Mouse (Mus musculus) adrenal gland, postnatal 36 days (tissue): ENCODE measurements around the gene Gc. TPM values are rescaled to one million over a fixed set of nuclear protein-coding genes. Genes with fewer than 3 reads are reported as not detected.

ENCODE experiments used
- DNase-seq, 2 experiments: peaks; one replicate each; pipeline ENCODE4 v3.0.0; 2021; ENCODE audit warnings: mixed read lengths in 1 of 2
- long read RNA-seq, 2 experiments: library from polyadenylated mRNA; stranded (forward); transcript quantifications; one replicate each; pipeline ENCODE4 v2.0.0; 2021; ENCODE audit warnings: borderline sequencing depth in 2 of 2
- total RNA-seq, 2 experiments: library from RNA; stranded (reverse); gene quantifications; 2 replicates each; pipeline ENCODE4 v1.2.3; 2021

Gene Gc
- 1 to 10 TPM in 1 of 2 experiments, not detected in 1; 2.2 TPM for total RNA-seq
- long read RNA-seq, experiment 1, partial matches to known transcripts, result 0 of 1 reads
- long read RNA-seq, experiment 1, other reads (novel, unspliced or antisense), result 0 of 1 reads
- long read RNA-seq, experiment 2, transcript Gc-201 (13 exons, 1,801 nt), result major isoform, 15 of 18 reads
- long read RNA-seq, experiment 2, partial matches to known transcripts, result 1 of 18 reads
- long read RNA-seq, experiment 2, other reads (novel, unspliced or antisense), result 2 of 18 reads

DNA sequence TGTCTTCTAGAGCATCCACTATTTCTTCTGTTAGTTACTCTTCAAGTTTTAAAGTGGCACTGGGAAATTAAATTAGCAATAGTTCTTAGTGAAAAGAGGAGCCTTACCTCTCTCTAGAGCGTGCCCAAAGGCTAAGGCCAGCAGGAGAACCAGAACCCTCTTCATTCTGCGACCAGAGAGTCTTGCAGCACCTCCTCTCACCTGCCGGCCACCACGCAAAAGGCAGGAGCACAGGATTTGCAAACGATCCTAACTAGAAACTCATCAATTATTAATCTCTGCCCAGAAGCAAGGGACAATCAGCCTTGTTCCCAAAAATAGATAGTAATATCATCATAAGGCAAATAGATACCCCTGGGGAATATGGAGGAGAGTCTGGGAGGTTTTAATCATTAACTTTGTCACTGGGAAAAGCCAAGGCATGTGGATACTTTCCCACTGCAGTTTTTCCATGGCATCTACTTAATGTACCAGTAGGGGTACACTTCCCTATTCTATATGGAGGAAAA lies at the start of gene Gc:
Gene Gc (minus strand): TSS at position 345 of the 509 bp plus-strand sequence.
- no peak for DNase-seq

DNA sequence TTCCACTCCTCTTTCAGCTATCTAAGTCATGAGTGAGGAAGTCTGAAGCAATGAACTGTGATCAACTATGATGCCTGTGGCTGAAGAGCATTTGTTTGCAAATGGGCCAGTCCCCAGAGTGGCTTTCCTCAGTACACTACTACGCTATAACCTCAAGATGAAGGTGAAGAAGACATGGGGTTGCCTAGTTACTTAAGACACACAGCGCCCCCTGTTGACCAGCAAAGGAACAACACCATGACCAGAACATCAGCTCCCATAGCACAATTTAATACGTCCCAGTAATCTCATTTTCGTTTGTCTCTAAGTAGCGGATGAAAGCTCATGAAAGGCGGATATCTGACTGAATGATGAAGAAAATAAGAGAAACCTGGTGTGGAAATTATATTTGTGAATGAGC lies 42.5 kb upstream of the Gc start:
- peak; percentile 43 to 52 for DNase-seq

DNA sequence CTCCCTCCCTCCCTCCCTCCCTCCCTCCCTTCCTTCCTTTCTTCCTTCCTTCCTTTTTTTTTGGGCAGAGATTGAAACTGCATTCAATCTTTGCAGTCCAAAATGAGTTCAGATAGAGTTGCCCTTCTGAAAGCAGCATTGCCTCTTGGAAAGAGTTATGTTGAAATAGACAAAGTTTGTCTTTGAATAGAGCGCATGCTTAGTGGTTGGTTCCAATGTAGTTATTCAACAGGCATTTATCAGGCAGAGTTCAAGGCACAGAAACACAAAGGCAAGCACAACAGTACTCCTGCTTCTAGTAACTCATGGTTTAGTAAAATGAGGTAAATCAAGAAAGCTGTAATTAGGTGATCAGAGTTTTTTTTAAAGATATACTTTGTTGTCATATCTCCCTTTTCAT lies 34.9 kb upstream of the Gc start:
- no peak for DNase-seq

DNA sequence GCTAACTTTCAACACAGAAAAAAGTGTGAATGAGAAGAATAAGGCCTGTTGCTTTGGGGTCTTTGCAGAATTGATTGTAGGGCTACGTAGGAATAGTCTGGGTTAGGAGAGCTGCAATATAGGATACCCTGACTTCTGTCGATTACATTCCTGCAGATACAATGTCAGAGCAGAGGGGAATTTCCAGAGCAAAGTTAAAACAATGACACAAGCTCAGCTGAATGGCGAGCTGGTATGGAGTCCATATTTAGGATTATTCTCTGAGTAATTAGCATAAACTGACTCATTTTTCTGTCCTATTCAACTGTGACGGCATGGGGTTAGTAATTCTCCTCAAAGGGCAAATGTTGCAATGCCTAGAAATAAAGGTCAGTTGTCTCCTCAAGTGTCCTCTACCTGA lies 12.8 kb upstream of the Gc start:
- no peak for DNase-seq

DNA sequence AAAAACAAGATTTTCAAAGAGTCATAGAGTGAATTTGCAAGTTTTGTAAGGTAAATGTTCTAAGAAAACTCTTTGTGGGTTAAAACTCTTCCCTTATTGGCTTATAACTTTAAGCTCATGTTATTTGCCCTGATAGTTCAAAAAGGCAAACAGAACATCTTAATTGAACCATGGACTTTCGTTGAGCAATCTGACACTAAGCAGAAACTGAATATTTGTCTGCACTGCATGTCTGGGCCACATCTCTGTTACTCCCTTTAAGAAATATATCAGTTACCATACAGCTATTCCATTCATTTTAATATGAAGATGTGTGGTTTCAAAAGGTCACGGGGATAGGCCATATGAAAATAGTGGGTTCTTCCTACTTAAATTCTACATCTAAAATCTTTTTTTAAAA lies 10.2 kb upstream of the Gc start:
- no peak for DNase-seq

DNA sequence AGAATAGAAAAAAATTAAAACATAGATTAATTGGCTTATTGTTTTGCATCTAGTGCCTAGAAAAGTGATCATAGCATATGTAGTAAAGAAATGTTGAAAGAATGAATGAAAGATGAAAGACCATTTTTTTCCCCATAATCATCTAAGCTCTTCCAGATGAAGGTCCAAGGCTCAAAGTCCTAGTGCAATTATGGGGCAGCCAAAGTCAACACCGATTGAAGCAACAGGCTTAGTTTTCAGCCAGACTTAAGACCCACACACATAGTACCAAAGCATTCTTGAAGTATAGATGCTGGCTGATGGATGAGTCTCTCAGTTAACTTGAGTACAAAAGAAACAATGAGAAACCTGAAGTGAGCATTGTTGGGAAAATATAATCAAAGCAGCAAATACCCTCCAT lies 9.3 kb upstream of the Gc start:
- DNase-seq, result no peak

DNA sequence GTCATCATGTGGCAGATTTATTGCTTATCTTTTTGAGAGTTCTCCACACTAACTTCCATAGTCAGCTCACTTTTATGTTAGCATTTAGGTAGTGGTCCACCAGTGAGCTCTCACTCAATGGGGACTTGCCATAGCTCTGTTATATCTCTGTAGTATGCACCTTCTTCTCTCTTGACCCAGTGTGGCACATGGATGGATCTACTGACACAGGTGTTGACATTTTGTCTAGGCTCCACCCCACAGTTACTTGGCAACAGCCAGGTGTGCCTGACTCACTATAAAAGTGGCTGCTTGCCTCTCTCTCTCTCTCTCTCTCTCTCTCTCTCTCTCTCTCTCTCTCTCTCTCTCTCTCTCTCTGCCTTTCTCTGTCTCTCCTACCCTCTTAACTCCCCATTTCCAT lies 8.6 kb upstream of the Gc start:
- DNase-seq, result no peak

DNA sequence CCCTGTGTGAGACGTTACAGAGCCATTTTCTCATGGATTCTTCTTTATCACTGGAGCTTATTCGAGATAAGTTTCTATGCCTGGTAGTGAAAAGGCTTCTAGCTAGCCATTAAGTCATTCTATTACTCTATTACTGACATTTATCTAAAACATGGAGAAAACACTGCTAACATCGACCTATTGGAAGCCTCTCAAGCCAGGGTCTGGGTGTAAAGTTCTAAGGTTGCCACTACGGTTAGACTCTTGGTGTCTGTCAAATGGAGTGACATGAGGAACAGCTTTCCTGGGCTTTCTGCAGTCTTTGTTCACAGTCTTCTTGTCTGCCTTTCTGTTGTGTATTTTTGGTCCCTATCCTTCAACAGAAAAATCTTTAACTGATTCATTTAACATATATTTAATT lies 4.1 kb upstream of the Gc start:
- DNase-seq, result no peak

DNA sequence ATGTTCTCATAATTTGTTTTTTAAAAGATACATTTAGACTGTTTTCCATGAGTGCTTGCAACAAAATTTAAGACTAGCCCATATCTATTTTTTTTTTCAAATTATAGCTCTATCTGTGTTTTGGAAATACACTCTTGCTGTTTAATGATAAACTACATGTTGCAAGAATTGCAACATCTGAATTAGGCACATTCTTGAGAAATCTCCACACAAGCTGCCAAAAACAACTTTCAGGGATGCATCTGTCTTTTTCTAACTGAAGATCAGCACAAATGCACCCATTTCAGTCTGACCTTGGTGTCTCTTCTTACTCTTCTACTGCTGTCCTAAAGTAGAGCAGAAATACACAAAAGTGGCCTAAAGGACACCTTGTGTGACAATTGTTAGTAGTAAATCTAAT lies 1.9 kb upstream of the Gc start:
- peak; percentile 6 to 9 for DNase-seq

DNA sequence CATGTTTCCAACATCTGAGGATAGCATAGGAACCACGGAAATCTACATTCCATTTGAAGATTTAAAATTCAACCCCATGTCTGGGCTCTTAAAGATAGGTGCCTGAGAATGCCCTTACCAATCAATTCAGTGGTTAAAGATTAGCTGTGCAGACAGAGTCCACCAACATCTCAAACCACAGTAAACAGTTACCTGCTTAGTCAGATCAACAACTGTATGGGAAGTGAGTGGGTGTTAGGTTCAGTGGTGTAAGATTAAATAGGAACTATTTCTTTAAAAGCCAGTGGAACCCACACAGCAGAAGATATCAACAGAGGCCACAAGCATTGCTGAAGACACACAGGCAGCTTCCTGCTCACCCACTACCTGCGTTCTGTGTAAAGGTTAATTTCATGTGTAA lies 1.3 kb upstream of the Gc start:
- no peak for DNase-seq

DNA sequence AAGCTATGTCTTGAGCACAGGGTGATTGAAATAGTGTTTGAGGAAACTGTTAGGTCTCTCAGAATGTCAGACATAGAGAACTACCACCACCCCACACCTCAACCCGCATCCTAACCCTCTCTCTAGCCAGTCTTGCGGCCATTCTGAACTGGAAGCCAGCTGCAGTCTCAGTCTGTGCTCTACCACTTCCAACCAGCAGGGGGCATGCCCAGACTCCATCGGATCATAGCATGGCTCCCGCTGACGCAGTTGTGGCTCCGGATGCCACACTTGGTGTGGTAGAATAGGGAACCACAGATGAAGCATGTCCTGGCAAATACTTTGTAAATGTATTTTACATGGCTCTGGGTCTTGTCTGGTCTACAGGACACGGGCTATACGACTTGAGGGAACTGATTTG lies 2.2 kb downstream of the Gc start:
- peak; percentile 74 for DNase-seq

DNA sequence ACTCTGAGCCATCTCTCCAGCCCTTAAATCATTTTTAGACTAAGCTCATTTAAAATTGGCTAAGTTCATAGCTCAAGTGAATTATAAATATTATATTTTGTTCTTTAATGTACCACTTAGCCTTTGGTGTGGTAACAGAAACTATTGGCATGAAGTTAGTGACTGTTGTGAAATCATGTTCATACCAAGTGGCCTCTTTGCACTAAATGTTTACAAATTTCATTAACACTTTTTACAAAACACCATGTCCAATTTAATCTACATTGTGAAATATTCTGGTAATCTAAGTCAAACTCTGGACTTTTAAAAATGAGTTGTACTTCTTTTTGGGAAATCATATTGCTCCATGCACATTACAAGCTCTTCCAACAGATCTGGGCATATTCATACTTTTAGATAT lies 6.9 kb downstream of the Gc start:
- DNase-seq, result no peak

DNA sequence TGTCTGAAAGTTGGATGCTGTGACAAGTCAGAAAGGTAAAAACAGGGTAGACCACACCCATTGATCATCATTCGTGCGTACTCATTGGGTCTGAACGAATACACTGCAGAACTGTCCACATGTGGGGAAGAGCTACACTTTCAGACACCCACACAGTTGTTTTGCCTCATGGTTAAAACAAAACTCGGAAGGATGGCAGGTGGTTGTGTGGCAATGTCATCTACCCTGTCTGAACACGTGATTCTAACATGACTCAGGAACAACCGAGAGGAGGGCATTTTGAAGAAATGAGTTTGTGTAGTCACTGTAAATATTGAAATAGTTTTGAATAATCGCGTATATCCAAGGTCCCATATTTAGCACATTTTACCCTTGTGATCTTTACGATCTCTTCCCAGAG lies 8.4 kb downstream of the Gc start:
- no peak for DNase-seq

DNA sequence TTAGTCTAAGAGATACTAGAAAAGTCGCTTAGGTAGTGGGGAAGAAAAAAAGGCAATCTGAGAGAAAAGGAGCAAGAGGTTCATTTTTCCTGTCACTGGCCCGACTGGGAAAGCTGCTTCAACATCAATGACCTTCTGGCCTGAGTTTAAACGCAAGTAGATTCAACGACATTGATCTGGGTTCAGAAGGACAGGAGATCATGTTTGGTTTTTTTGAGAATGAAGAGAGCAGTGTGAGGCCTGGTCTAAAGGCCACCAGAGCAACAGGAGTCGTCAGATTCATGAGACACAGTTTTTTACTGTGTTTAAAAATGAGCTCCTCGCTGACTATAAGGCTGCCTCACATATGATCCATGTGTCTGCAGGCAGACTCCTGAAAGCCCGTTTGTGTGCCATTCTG lies 9.7 kb downstream of the Gc start:
- DNase-seq, result no peak

DNA sequence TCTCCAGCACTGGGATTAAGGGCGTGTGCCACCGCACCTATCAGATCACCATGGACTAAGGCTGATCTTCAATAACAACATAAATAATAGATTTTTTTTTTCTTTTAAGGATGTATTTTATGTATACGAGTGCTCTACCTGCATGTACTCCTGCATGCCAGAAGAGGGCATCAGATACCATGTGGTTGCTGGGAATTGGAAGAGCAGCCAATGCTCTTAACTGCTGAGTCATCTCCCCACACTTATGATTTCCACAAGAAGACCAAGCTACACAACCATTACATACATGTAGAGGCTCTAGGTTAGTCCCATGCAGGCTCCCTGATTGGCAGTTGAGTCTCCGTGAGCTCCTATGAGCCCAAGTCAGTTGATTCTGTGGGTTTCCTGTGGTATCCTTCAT lies 13.3 kb downstream of the Gc start:
- peak in 1 of 2 experiments; percentile 4 for DNase-seq

DNA sequence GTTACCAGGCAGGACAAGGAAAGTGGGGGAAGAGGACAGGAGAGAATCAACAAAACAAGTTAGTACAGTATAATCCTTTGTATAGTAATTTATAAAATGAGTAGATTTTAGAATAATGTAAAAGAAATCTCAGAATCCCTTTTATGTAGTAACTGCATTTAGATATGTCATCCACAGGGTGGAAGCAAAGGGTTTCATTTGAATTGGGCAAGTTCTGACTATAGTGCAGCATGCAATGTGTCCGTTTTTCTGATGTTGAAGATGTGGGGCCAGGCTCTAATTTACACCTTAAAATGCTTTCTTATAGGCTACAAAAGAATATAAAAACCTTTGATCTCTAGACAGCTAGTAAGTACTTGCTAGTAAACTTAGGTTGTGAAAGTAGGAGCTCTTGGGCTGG lies 46.2 kb downstream of the Gc start:
- no peak for DNase-seq

DNA sequence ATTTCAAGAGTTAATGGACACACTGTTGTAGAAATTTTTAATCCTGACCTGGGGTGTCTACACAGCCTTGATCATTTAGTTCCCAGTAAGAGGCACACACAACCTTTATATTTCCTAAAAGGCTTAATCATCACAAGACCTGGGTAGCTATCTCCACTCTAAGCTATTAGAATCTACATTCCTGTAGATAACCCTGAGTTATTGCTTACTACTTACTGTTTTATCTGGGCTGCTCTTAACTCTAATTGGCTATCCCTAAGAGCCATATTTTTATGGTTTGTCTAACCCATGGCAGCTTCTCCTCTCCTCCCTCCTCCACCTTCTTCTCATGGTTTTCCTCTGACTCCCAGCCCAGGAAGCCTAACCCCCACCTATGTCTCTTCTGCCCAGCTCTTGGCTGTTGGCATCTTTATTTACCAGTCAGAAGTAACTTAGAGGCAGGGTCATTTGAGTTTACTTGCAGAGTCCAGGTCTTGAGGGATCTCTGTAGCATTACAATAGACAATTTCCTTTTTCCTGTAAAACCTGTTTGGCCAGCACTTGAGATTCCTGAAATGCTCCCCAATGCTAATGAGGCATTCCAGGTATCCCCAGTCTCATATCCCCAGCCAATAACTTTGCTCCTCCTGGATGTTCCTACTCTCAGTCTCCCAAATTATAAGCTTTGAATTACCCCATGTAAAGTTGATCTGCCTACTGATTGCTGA lies 50.2 kb downstream of the Gc start:
- no peak for DNase-seq

DNA sequence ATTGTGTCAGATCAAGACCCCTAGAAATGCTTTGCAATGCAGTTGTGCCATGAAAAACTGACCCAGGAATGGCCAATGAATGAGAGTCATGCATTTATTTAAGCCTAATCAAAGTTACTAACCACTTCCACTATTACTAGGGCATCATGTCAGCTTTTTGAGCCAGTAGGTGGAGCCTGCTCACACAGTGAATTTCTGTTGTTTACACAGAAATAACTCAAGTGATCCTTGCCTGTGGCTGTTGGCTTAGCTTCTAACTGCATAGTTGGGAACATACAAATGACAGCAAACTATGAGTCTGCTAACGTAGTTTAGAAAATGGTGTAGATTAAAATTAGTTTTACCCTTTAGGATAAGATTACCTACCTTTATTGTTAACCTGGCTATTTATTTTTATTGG lies 52.6 kb downstream of the Gc start:
- no peak for DNase-seq

DNA sequence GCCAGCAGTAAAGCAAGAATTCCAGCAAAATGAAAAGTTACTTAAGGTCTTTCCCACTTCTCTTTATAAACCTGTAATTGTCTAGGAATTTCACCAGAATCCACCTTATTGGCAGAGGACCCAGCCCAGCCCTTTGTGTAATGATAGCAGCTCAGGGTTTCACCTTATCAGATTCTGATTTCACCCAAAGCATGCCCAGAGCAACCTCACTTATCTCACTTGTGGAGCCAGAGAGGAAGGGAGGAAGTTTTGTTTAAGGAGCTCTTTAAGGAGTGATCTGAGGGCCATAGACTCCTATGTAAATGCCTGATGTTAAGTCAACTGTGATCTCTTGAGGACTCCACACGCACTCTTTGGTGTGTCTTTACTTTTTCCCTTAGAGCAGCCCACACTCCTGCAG lies 67.3 kb downstream of the Gc start:
- DNase-seq, result no peak

DNA sequence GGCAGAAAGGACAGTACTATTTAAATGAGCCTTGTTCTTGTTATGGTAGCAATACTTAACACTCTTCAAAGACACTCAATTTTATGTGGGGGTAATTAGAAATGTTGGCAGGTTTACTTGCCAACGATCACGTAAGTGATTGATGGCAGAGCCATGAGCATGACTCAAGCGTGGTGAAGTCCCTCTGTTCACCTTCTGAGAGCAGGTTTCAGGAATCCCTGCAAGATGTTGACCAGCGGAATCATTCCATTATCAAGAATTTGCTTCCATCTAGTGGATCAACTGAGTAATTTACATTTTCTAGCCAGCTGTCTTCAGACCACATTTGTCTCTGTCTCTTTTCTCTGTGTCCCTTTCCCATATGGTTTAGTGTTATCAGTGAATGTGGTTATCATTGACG lies 73.5 kb downstream of the Gc start:
- no peak for DNase-seq

DNA sequence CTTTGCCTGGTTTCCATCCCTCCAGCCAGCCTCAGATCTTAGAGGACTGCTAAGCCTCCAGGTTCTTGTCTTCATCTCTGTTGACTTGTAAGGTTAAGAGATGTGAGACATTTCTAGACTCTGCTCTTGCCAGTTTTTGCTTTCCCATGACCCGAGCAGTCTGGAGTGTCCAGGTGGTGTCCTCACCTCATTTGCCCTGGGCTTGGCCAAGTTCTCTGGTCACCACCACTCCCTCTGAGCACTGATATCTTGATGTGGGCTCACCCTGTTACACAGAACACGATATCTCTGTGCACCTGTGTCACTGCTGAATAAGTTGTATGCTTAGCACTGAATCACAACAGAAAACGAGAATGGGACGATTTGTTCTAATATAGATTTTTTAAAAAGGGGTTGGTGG lies 76.4 kb downstream of the Gc start:
- DNase-seq, result no peak

DNA sequence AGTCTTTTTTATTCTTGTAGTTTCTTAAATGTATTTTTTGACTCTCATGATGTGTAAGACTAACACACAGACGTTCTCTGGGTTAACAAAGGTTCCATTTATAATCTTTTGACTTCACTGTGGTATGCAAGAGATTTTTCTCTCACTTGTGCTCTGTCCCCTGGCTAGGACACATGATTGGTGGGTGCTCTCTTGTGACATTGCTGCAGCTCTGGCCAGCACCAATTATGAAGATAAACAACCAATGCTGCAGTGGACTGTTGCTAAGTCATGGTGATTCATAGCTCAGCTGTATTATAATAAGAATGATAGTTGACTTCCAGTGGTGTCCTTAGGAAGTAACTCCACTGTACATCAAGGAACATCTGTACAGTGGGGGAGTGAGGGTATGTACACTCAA lies 87.6 kb downstream of the Gc start:
- peak in 1 of 2 experiments; percentile 7 for DNase-seq

DNA sequence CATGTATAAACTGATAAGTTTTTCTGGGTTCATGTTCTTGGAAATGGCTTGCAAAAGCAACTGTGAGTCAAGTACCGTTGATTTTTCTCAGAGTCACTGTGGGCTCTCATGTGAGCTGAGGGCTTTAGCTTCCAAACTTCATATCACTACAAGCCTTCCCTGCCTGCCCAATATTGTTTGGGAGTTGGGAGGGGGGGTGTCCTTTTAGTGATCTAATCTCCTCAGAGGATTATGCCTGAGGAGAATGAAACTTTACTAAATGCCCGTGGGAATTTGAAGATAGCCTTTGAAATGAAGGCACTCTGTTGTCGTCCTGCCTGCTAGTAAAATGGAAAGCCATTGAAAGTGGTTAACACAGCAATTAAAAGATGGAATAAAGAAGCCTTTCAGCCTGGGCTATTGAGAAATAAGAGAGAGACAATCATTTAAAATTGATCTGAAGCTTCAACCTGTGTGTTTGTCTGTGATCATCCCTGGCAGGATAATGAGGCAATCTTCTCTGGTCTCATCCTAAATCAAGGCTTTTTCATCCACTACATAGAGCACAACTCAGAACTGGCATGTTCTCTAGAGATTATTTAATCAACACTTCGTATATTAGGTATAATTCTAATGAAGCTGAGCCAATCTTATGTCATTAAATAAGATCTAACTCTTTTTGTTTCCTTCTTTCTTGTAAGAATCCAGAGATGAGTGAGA lies 89.5 kb downstream of the Gc start:
- no peak for DNase-seq
